ENCODE assay signal across 15 mouse cellular contexts in the genomic region with DNA sequence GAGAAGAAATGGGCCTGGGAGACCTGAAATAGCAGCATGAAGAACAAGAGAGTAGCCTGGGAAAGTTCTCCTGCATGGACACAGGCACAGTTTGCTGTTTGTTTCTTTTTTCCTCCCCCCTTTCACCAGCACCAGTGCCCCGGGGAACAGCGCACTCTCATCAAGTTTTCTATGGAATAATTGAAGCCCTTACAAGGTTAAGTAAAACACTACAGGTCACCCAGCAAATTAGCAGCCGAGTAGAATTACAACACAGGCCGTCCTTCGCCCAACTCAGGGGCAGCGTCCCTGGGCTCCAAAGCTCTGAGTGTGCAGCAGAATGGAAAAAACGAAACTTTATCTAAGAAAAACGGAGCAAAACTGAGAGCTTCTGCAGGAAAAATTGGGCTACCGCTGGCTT.
DNase-seq lines count a peak whose midpoint lies in the region; ATAC-seq lines count a peak whose summit lies in the region.
"Had no signal": no experiment of that assay in that cellular context is flagged by ENCODE, and none has a peak within 500 bp of the region (broad histone marks: within the 10 kb centered on the region; RNA-seq: fewer than 3 reads in every experiment).

No protein-coding gene starts in this region.

- ATAC-seq in forebrain, embryonic 13.5 days: no peak
- ATAC-seq in embryonic facial prominence, embryonic 13.5 days (ENCODE audit: insufficient number of reproducible peaks, insufficient read depth, low FRiP score, low TSS enrichment, low read depth): no peak
- no peak for ATAC-seq in hindbrain, embryonic 11.5 days (ENCODE audit: low FRiP score)
- ATAC-seq: intestine, embryonic 16.5 days had no signal

- H3K4me3 ChIP-seq in forebrain, embryonic 10.5 days: no peak overlapping the region
- H3K4me3 ChIP-seq in forebrain, embryonic 13.5 days: no peak overlapping the region
- H3K4me3 ChIP-seq in embryonic facial prominence, embryonic 13.5 days: no peak overlapping the region
- H3K4me3 ChIP-seq in hindbrain, embryonic 11.5 days (ENCODE audit: low read depth, low read length): no peak overlapping the region
- H3K4me3 ChIP-seq: erythroblast, embryonic 14.5 days; gastrocnemius, adult 2 months; megakaryocyte, embryonic 14.5 days had no signal

- 35% methylated on average over 9 of the region's 9 CpGs for WGBS in forebrain, embryonic 10.5 days
- WGBS in forebrain, embryonic 13.5 days: 16% methylated on average over 9 of the region's 9 CpGs
- WGBS in embryonic facial prominence, embryonic 13.5 days: 11% methylated on average over 9 of the region's 9 CpGs
- 55% methylated on average over 9 of the region's 9 CpGs for WGBS in hindbrain, embryonic 11.5 days

- H3K9ac ChIP-seq in forebrain, embryonic 13.5 days: no peak overlapping the region
- H3K9ac ChIP-seq in embryonic facial prominence, embryonic 13.5 days: no peak overlapping the region
- no peak overlapping the region for H3K9ac ChIP-seq in hindbrain, embryonic 11.5 days (ENCODE audit: low read depth, low read length)
- H3K9ac ChIP-seq: lung, embryonic 14.5 days had no signal

- H3K9me3 ChIP-seq in forebrain, embryonic 10.5 days: peaks cover 8% of the 10 kb centered on the region; the same call in 1 of the 2 replicates
- peaks cover 3% of the 10 kb centered on the region; the same call in 1 of the 2 replicates for H3K9me3 ChIP-seq in forebrain, embryonic 13.5 days (replicated peaks)
- H3K9me3 ChIP-seq in embryonic facial prominence, embryonic 13.5 days: no peaks in the 10 kb centered on the region
- no peaks in the 10 kb centered on the region for H3K9me3 ChIP-seq in hindbrain, embryonic 11.5 days (ENCODE audit: control insufficient read depth, low read length)

- H3K36me3 ChIP-seq in forebrain, embryonic 10.5 days (replicated peaks): no peaks in the 10 kb centered on the region
- H3K36me3 ChIP-seq in forebrain, embryonic 13.5 days (ENCODE audit: poor library complexity, severe bottlenecking): no peaks in the 10 kb centered on the region
- no peaks in the 10 kb centered on the region for H3K36me3 ChIP-seq in embryonic facial prominence, embryonic 13.5 days
- H3K36me3 ChIP-seq in hindbrain, embryonic 11.5 days (ENCODE audit: control insufficient read depth, insufficient read depth, low read length): no peaks in the 10 kb centered on the region

- H3K27ac ChIP-seq in forebrain, embryonic 10.5 days: peak overlapping the region; percentile 51
- H3K27ac ChIP-seq in forebrain, embryonic 13.5 days: no peak overlapping the region
- peak overlapping the region; percentile 3; the same call in 1 of the 2 replicates for H3K27ac ChIP-seq in embryonic facial prominence, embryonic 13.5 days
- H3K27ac ChIP-seq in hindbrain, embryonic 11.5 days (ENCODE audit: low read depth, low read length): no peak overlapping the region
- H3K27ac ChIP-seq: gastrocnemius, adult 2 months; stomach, postnatal 0 days had no signal

- no peak overlapping the region for H3K4me2 ChIP-seq in forebrain, embryonic 13.5 days
- H3K4me2 ChIP-seq in embryonic facial prominence, embryonic 13.5 days: peak overlapping the region; percentile 33; the same call in 1 of the 2 replicates
- H3K4me2 ChIP-seq in hindbrain, embryonic 11.5 days (replicated peaks; ENCODE audit: low read depth, low read length): no peak overlapping the region
- H3K4me2 ChIP-seq: lung, embryonic 14.5 days had no signal

- H3K4me1 ChIP-seq in forebrain, embryonic 10.5 days: peaks cover 19% of the 10 kb centered on the region
- H3K4me1 ChIP-seq in forebrain, embryonic 13.5 days: peaks cover 14% of the 10 kb centered on the region; the same call in 1 of the 2 replicates
- peaks cover 10% of the 10 kb centered on the region; the same call in 1 of the 2 replicates for H3K4me1 ChIP-seq in embryonic facial prominence, embryonic 13.5 days
- H3K4me1 ChIP-seq in hindbrain, embryonic 11.5 days (replicated peaks; ENCODE audit: control insufficient read depth, insufficient read depth, low read length): no peaks in the 10 kb centered on the region

- peak; percentile 31 for DNase-seq in forebrain, embryonic 10.5 days (ENCODE audit: extremely low spot score, low spot score)
- peak; percentile 60 for DNase-seq in adrenal gland, postnatal 10 days
- peak; percentile 35 for DNase-seq in kidney, postnatal 10 days
- DNase-seq in right cerebral cortex, postnatal 10 days (ENCODE audit: low spot score in 2 of 2): no peak
- no peak for DNase-seq in hindbrain, embryonic 11.5 days (ENCODE audit: low spot score)
- DNase-seq in spleen, postnatal 4 days (ENCODE audit: low spot score in 2 of 2): no peak
- DNase-seq: cerebellum, adult 9-11 months; gastrocnemius, adult 2 months; lung, embryonic 14.5 days had no signal

- peaks cover 9% of the 10 kb centered on the region; the same call in 1 of the 2 replicates for H3K27me3 ChIP-seq in forebrain, embryonic 10.5 days (ENCODE audit: poor library complexity, severe bottlenecking)
- no peaks in the 10 kb centered on the region for H3K27me3 ChIP-seq in forebrain, embryonic 13.5 days
- no peaks in the 10 kb centered on the region for H3K27me3 ChIP-seq in embryonic facial prominence, embryonic 13.5 days
- no peaks in the 10 kb centered on the region for H3K27me3 ChIP-seq in hindbrain, embryonic 11.5 days (ENCODE audit: control insufficient read depth, insufficient read depth, low read length)
- H3K27me3 ChIP-seq: megakaryocyte, embryonic 14.5 days had no signal

Comparison
In these comparisons a context has a peak if more than half of its experiments do, and no peak if none do; other contexts are left out.
1. H3K27ac ChIP-seq: peak in forebrain, embryonic 10.5 days (single experiment) and embryonic facial prominence, embryonic 13.5 days (single experiment); none in forebrain, embryonic 13.5 days (single experiment) and hindbrain, embryonic 11.5 days (single experiment).
2. DNase-seq: peak in forebrain, embryonic 10.5 days (single experiment), adrenal gland, postnatal 10 days (single experiment) and kidney, postnatal 10 days (single experiment); none in right cerebral cortex, postnatal 10 days (0 of 2), hindbrain, embryonic 11.5 days (single experiment) and spleen, postnatal 4 days (0 of 2).